Mouse (Mus musculus) left cerebral cortex, adult 8-10 months (tissue): ENCODE results near the gene Ppm1f. TPM values are rescaled to one million over a fixed set of nuclear protein-coding genes. Genes with fewer than 3 reads are reported as not detected.

Source experiments
- DNase-seq, 2 experiments: peaks; one replicate each; pipeline ENCODE4 v3.0.0; 2022; ENCODE audit warnings: low spot score in 2 of 2
- total RNA-seq, 4 experiments: library from RNA; stranded (reverse); gene quantifications; 2 replicates each; pipeline ENCODE4 v1.2.4; 2022

The Ppm1f gene
- total RNA-seq, 4 experiments from 2014 or later, result 43.4 to 54.8 (median 49.7) TPM

- peak; percentile 59 to 66 for DNase-seq
Measured at GRCm38 (mm10) chr16:16911641-16912597, 15.7 kb downstream of the Ppm1f start.

GRCm38 (mm10) chr16:16913440-16913839, 17.2 kb downstream of the Ppm1f start:
- DNase-seq, result no peak

GRCm38 (mm10) chr16:16918441-16919117, 22.3 kb downstream of the Ppm1f start:
- peak in 1 of 2 experiments; percentile 48 for DNase-seq

GRCm38 (mm10) chr16:16921021-16921435, 24.8 kb downstream of the Ppm1f start:
- DNase-seq, result no peak

- no peak for DNase-seq
Measured at GRCm38 (mm10) chr16:16924481-16924880, 28.2 kb downstream of the Ppm1f start.

- peak in 1 of 2 experiments; percentile 81 for DNase-seq
Measured at GRCm38 (mm10) chr16:16926536-16926935, 30.3 kb downstream of the Ppm1f start.

GRCm38 (mm10) chr16:16928908-16929307, 32.6 kb downstream of the Ppm1f start:
- peak in 1 of 2 experiments; percentile 50 for DNase-seq

GRCm38 (mm10) chr16:16930326-16930725, 34.1 kb downstream of the Ppm1f start:
- no peak for DNase-seq

GRCm38 (mm10) chr16:16930810-16931296, 34.6 kb downstream of the Ppm1f start:
- peak; percentile 75 to 97 for DNase-seq

GRCm38 (mm10) chr16:16939543-16939942, 43.3 kb downstream of the Ppm1f start:
- DNase-seq, result no peak

- no peak for DNase-seq
Measured at GRCm38 (mm10) chr16:16941078-16941477, 44.8 kb downstream of the Ppm1f start.

- DNase-seq, result no peak
Measured at GRCm38 (mm10) chr16:16958575-16958974, 62.3 kb downstream of the Ppm1f start.

GRCm38 (mm10) chr16:16959907-16960306, 63.6 kb downstream of the Ppm1f start:
- DNase-seq, result no peak

GRCm38 (mm10) chr16:16965149-16965548, 68.9 kb downstream of the Ppm1f start:
- DNase-seq, result no peak

GRCm38 (mm10) chr16:16966290-16966689, 70.0 kb downstream of the Ppm1f start:
- DNase-seq, result no peak

Other genes with a start within 250 kb of the Ppm1f start
- gene Olfr19, start 220.1 kb upstream of the Ppm1f start, total RNA-seq, result not detected
- 10 to 100 TPM in 1 of 4 experiments, 1 to 10 TPM in 3; 7.2 to 10.4 (median 8.7) TPM for gene Spag6l, start 67.0 kb upstream of the Ppm1f start, total RNA-seq
- gene Igll1, start 32.5 kb upstream of the Ppm1f start, total RNA-seq, result not detected
- 10 to 100 TPM; 53.5 to 69.9 (median 67.2) TPM for gene Top3b, start 25.7 kb upstream of the Ppm1f start, total RNA-seq
- not detected for gene Vpreb1, start 25.6 kb upstream of the Ppm1f start, total RNA-seq
- 100 to 1,000 TPM; 414 to 472 (median 438) TPM for gene Mapk1, start 86.9 kb downstream of the Ppm1f start, total RNA-seq
- gene Ypel1, start 173.2 kb downstream of the Ppm1f start, total RNA-seq, result 10 to 100 TPM; 25.1 to 29.2 (median 27.1) TPM
- gene Ppil2, start 214.8 kb downstream of the Ppm1f start, total RNA-seq, result 10 to 100 TPM; 70.7 to 86.3 (median 81.6) TPM
- gene 2610318N02Rik, start 228.7 kb downstream of the Ppm1f start, total RNA-seq, result 1 to 10 TPM; 1.8 to 2.7 (median 2.4) TPM
- gene Sdf2l1, start 235.9 kb downstream of the Ppm1f start, total RNA-seq, result 10 to 100 TPM; 11.3 to 23.7 (median 17.9) TPM
- gene Ydjc, start 248.2 kb downstream of the Ppm1f start, total RNA-seq, result 10 to 100 TPM; 21.9 to 27.3 (median 24.6) TPM